Mouse (Mus musculus): ENCODE data around the gene Lhx5. TPM values are rescaled to one million over a fixed set of nuclear protein-coding genes. Genes with fewer than 3 reads are reported as not detected.

Lhx5 gene
- total RNA-seq, 2 experiments from 2014 or later = not detected

Other genes starting within 250 kb of the Lhx5 start
- gene Sdsl, start 41.1 kb downstream of the Lhx5 start, total RNA-seq (2015; ENCODE audit: low replicate concordance) = not detected in 2 replicates
- 3.4 and 3.9 TPM in 2 replicates for gene Sdsl, start 41.1 kb downstream of the Lhx5 start, total RNA-seq (2017; ENCODE audit: low replicate concordance)
- gene Sds, start 44.8 kb downstream of the Lhx5 start, total RNA-seq (2015; ENCODE audit: low replicate concordance) = not detected in 2 replicates
- not detected in 2 replicates for gene Sds, start 44.8 kb downstream of the Lhx5 start, total RNA-seq (2017; ENCODE audit: low replicate concordance)
- 1.7 and 7.7 TPM in 2 replicates for gene Plbd2, start 71.9 kb downstream of the Lhx5 start, total RNA-seq (2015; ENCODE audit: low replicate concordance)
- gene Plbd2, start 71.9 kb downstream of the Lhx5 start, total RNA-seq (2017; ENCODE audit: low replicate concordance) = 1.4 and 3.8 TPM in 2 replicates
- gene Slc8b1, start 79.5 kb downstream of the Lhx5 start, total RNA-seq (2015; ENCODE audit: low replicate concordance) = 14.2 and 17.1 TPM in 2 replicates
- 6.1 and 8.4 TPM in 2 replicates for gene Slc8b1, start 79.5 kb downstream of the Lhx5 start, total RNA-seq (2017; ENCODE audit: low replicate concordance)
- gene Tpcn1, start 157.0 kb downstream of the Lhx5 start, total RNA-seq (2015; ENCODE audit: low replicate concordance) = 199 and 213 TPM in 2 replicates
- 147 and 161 TPM in 2 replicates for gene Tpcn1, start 157.0 kb downstream of the Lhx5 start, total RNA-seq (2017; ENCODE audit: low replicate concordance)
- 3.8 and 10.4 TPM in 2 replicates for gene Iqcd, start 157.3 kb downstream of the Lhx5 start, total RNA-seq (2015; ENCODE audit: low replicate concordance)
- gene Iqcd, start 157.3 kb downstream of the Lhx5 start, total RNA-seq (2017; ENCODE audit: low replicate concordance) = 15.2 and 21.7 TPM in 2 replicates
- 2.7 and 3.8 TPM in 2 replicates for gene Rita1, start 180.9 kb downstream of the Lhx5 start, total RNA-seq (2015; ENCODE audit: low replicate concordance)
- gene Rita1, start 180.9 kb downstream of the Lhx5 start, total RNA-seq (2017; ENCODE audit: low replicate concordance) = 0.84 TPM in 1 of 2 replicates, not detected in the other
- 1.7 and 1.9 TPM in 2 replicates for gene Ddx54, start 181.0 kb downstream of the Lhx5 start, total RNA-seq (2015; ENCODE audit: low replicate concordance)
- gene Ddx54, start 181.0 kb downstream of the Lhx5 start, total RNA-seq (2017; ENCODE audit: low replicate concordance) = 5.2 and 6.0 TPM in 2 replicates
- gene Cfap73, start 202.5 kb downstream of the Lhx5 start, total RNA-seq (2015; ENCODE audit: low replicate concordance) = not detected in 2 replicates
- gene Cfap73, start 202.5 kb downstream of the Lhx5 start, total RNA-seq (2017; ENCODE audit: low replicate concordance) = not detected in 2 replicates
- gene Rasal1, start 217.1 kb downstream of the Lhx5 start, total RNA-seq (2015; ENCODE audit: low replicate concordance) = not detected in 2 replicates
- gene Rasal1, start 217.1 kb downstream of the Lhx5 start, total RNA-seq (2017; ENCODE audit: low replicate concordance) = not detected in 2 replicates

Data from erythroblast, adult 5-6 weeks (primary cell).